Mouse (Mus musculus): ENCODE data around the gene Tapt1. TPM values are rescaled to one million over a fixed set of nuclear protein-coding genes. Genes with fewer than 3 reads are reported as not detected.

Gene Tapt1
- polyA plus RNA-seq (2015; fragmentation: Nextera tagmentation; extraction: Ambion mirVana): 45.6 and 50.0 TPM in 2 replicates

GRCm38 (mm10) chr5:44226521-44227461 is at the start of gene Tapt1:
Gene Tapt1 (minus strand): TSS chr5:44226626.

Other genes with a start within 250 kb of the Tapt1 start
- 1.6 and 1.7 TPM in 2 replicates for gene Fgfbp1, start 244.8 kb downstream of the Tapt1 start, polyA plus RNA-seq (2015; fragmentation: Nextera tagmentation; extraction: Ambion mirVana)
- 4.5 and 5.9 TPM in 2 replicates for gene Prom1, start 124.6 kb downstream of the Tapt1 start, polyA plus RNA-seq (2015; fragmentation: Nextera tagmentation; extraction: Ambion mirVana)